Mouse (Mus musculus): ENCODE data around the gene Rnf220.

DNA sequence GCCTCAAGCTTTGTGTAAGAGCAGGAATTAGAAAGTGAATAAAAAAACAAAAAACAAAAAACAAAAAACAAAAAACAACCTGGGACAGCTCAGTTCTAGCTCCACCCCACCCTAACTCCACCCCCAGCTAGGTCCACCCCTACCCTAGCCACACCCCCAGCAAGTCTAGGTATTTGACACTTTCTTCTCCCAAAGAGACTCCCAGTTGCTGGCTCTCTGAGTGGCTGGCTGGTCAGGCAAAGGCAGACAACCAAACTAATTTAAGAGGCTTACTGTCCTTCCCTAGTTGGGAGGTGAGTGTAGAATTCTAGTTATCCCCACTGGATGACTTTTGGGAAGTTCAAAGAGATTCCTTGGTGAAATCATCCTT lies 22.9 kb downstream of the Rnf220 start:
- TF ChIP-seq CTCF (IDR thresholded peaks at IDR 0.05; ENCODE audit: low read depth) (no peak), EP300 (IDR thresholded peaks at IDR 0.05; ENCODE audit: low read depth) (no peak)

Measured in liver, postnatal 0 days (tissue).